Mouse (Mus musculus): Measurements from ENCODE around the gene Cadps2. TPM values are rescaled to one million over a fixed set of nuclear protein-coding genes. Genes with fewer than 3 reads are reported as not detected.
A peak's percentile ranks its signal among the peaks of the same experiment; 100 is the strongest.

The Cadps2 gene
- polyA plus RNA-seq, 1 experiment from 2014 or later, result 6.1 TPM

GRCm38 (mm10) chr6:23314291-23314690, 524.9 kb downstream of the Cadps2 start:
- Histone ChIP-seq H3K4me2 (replicated peaks) (no peak overlapping the region), H3K4me1 (peaks cover 8% of the 10 kb centered on the region), H3K9ac (replicated peaks) (no peak overlapping the region), H3K9me3 (no peaks in the 10 kb centered on the region), H3K36me3 (no peaks in the 10 kb centered on the region), H3K27me3 (no peaks in the 10 kb centered on the region), H3K4me3 (no peak overlapping the region), H3K27ac (replicated peaks) (no peak overlapping the region)
- no peak for ATAC-seq (replicated peaks)
- 5% methylated on average over 5 of the region's 5 CpGs for WGBS

GRCm38 (mm10) chr6:23306046-23306445, 533.2 kb downstream of the Cadps2 start:
- Histone ChIP-seq H3K27ac (replicated peaks) (no peak overlapping the region), H3K4me1 (0 out of 2 replicates have a peak, but pooled peaks cover 6% of the 10 kb centered on the region), H3K9ac (replicated peaks) (no peak overlapping the region), H3K9me3 (no peaks in the 10 kb centered on the region), H3K4me3 (no peak overlapping the region), H3K4me2 (replicated peaks) (no peak overlapping the region), H3K27me3 (no peaks in the 10 kb centered on the region), H3K36me3 (no peaks in the 10 kb centered on the region)
- peak; percentile 41; the same call in 1 of the 2 replicates for ATAC-seq (replicated peaks)
- 70% methylated on average over 6 of the region's 6 CpGs for WGBS

GRCm38 (mm10) chr6:23298596-23298995, 540.6 kb downstream of the Cadps2 start:
- no peaks in the 10 kb centered on the region for H3K36me3 ChIP-seq
- H3K4me2 ChIP-seq (replicated peaks), result no peak overlapping the region
- no peak for ATAC-seq (replicated peaks)
- H3K27ac ChIP-seq (replicated peaks), result no peak overlapping the region
- 86% methylated on average over 2 of the region's 2 CpGs for WGBS
- H3K9ac ChIP-seq (replicated peaks), result no peak overlapping the region
- H3K4me3 ChIP-seq, result no peak overlapping the region
- no peaks in the 10 kb centered on the region for H3K4me1 ChIP-seq
- H3K27me3 ChIP-seq, result no peaks in the 10 kb centered on the region
- no peaks in the 10 kb centered on the region for H3K9me3 ChIP-seq

- Histone ChIP-seq H3K36me3 (no peaks in the 10 kb centered on the region), H3K9me3 (no peaks in the 10 kb centered on the region), H3K4me1 (no peaks in the 10 kb centered on the region), H3K27ac (replicated peaks) (no peak overlapping the region), H3K9ac (replicated peaks) (no peak overlapping the region), H3K4me3 (no peak overlapping the region), H3K4me2 (replicated peaks) (no peak overlapping the region), H3K27me3 (no peaks in the 10 kb centered on the region)
- ATAC-seq (replicated peaks), result 0 out of 2 replicates have a peak, but pooled peaks have one; percentile 57
- 78% methylated on average over 4 of the region's 4 CpGs for WGBS
Observed at GRCm38 (mm10) chr6:23294685-23295084, 544.5 kb downstream of the Cadps2 start.

- Histone ChIP-seq H3K4me2 (replicated peaks) (no peak overlapping the region), H3K27me3 (peaks cover 5% of the 10 kb centered on the region), H3K9ac (replicated peaks) (no peak overlapping the region), H3K4me1 (no peaks in the 10 kb centered on the region), H3K9me3 (no peaks in the 10 kb centered on the region), H3K27ac (replicated peaks) (no peak overlapping the region), H3K4me3 (no peak overlapping the region), H3K36me3 (no peaks in the 10 kb centered on the region)
- 94% methylated on average over 4 of the region's 4 CpGs for WGBS
- ATAC-seq (replicated peaks), result no peak
Observed at GRCm38 (mm10) chr6:23288752-23289151, 550.5 kb downstream of the Cadps2 start.

- ATAC-seq (replicated peaks), result peak; percentile 60
- Histone ChIP-seq H3K9me3 (no peaks in the 10 kb centered on the region), H3K4me3 (no peak overlapping the region), H3K36me3 (no peaks in the 10 kb centered on the region), H3K4me2 (replicated peaks) (peak overlapping the region; percentile 6; the same call in 1 of the 2 replicates), H3K4me1 (peaks cover 14% of the 10 kb centered on the region), H3K27me3 (peaks cover 47% of the 10 kb centered on the region), H3K27ac (replicated peaks) (no peak overlapping the region), H3K9ac (replicated peaks) (no peak overlapping the region)
- WGBS, result 8% methylated on average over 9 of the region's 9 CpGs
Observed at GRCm38 (mm10) chr6:23281514-23281820, 557.8 kb downstream of the Cadps2 start.

- Histone ChIP-seq H3K27me3 (peaks cover 52% of the 10 kb centered on the region), H3K4me3 (no peak overlapping the region), H3K4me2 (replicated peaks) (peak overlapping the region; percentile 6; the same call in 1 of the 2 replicates), H3K36me3 (no peaks in the 10 kb centered on the region), H3K27ac (replicated peaks) (no peak overlapping the region), H3K9ac (replicated peaks) (no peak overlapping the region), H3K4me1 (peaks cover 14% of the 10 kb centered on the region), H3K9me3 (no peaks in the 10 kb centered on the region)
- peak; percentile 95 for ATAC-seq (replicated peaks)
- 3% methylated on average over 15 of the region's 15 CpGs for WGBS
Observed at GRCm38 (mm10) chr6:23280811-23281513, 558.3 kb downstream of the Cadps2 start.

GRCm38 (mm10) chr6:23273483-23273882, 565.7 kb downstream of the Cadps2 start:
- no peak overlapping the region for H3K9ac ChIP-seq (replicated peaks)
- H3K27ac ChIP-seq (replicated peaks), result no peak overlapping the region
- peaks cover 10% of the 10 kb centered on the region for H3K4me1 ChIP-seq
- no peak overlapping the region for H3K4me3 ChIP-seq
- no peaks in the 10 kb centered on the region for H3K9me3 ChIP-seq
- H3K36me3 ChIP-seq, result no peaks in the 10 kb centered on the region
- peaks cover 60% of the 10 kb centered on the region for H3K27me3 ChIP-seq
- 16% methylated on average over 4 of the region's 4 CpGs for WGBS
- ATAC-seq (replicated peaks), result no peak
- no peak overlapping the region for H3K4me2 ChIP-seq (replicated peaks)

GRCm38 (mm10) chr6:23272979-23273378, 566.2 kb downstream of the Cadps2 start:
- Histone ChIP-seq H3K4me1 (peaks cover 10% of the 10 kb centered on the region), H3K27me3 (peaks cover 55% of the 10 kb centered on the region), H3K9me3 (no peaks in the 10 kb centered on the region), H3K27ac (replicated peaks) (no peak overlapping the region), H3K4me2 (replicated peaks) (peak overlapping the region; percentile 2; the same call in 1 of the 2 replicates), H3K36me3 (no peaks in the 10 kb centered on the region), H3K9ac (replicated peaks) (no peak overlapping the region), H3K4me3 (no peak overlapping the region)
- peak; percentile 68 for ATAC-seq (replicated peaks)
- WGBS, result under 1% methylated on average over 11 of the region's 11 CpGs

GRCm38 (mm10) chr6:23272542-23272941, 566.7 kb downstream of the Cadps2 start:
- H3K27me3 ChIP-seq, result peaks cover 57% of the 10 kb centered on the region
- H3K4me1 ChIP-seq, result peaks cover 10% of the 10 kb centered on the region
- no peaks in the 10 kb centered on the region for H3K9me3 ChIP-seq
- no peak overlapping the region for H3K27ac ChIP-seq (replicated peaks)
- H3K36me3 ChIP-seq, result no peaks in the 10 kb centered on the region
- H3K4me2 ChIP-seq (replicated peaks), result 0 out of 2 replicates have a peak overlapping the region, but pooled peaks have one; percentile 2
- H3K9ac ChIP-seq (replicated peaks), result no peak overlapping the region
- no peak overlapping the region for H3K4me3 ChIP-seq
- no peak for ATAC-seq (replicated peaks)
- WGBS, result 19% methylated on average over 7 of the region's 7 CpGs

- Histone ChIP-seq H3K4me3 (no peak overlapping the region), H3K4me1 (peaks cover 9% of the 10 kb centered on the region), H3K27ac (replicated peaks) (no peak overlapping the region), H3K27me3 (peaks cover 81% of the 10 kb centered on the region), H3K36me3 (no peaks in the 10 kb centered on the region), H3K9me3 (no peaks in the 10 kb centered on the region), H3K9ac (replicated peaks) (no peak overlapping the region), H3K4me2 (replicated peaks) (peak overlapping the region; percentile 22; the same call in 1 of the 2 replicates)
- WGBS, result 5% methylated on average over 9 of the region's 9 CpGs
- ATAC-seq (replicated peaks), result no peak
Observed at GRCm38 (mm10) chr6:23260738-23261050, 578.5 kb downstream of the Cadps2 start.

- Histone ChIP-seq H3K4me1 (peaks cover 9% of the 10 kb centered on the region), H3K27me3 (peaks cover 83% of the 10 kb centered on the region), H3K9ac (replicated peaks) (no peak overlapping the region), H3K36me3 (no peaks in the 10 kb centered on the region), H3K9me3 (no peaks in the 10 kb centered on the region), H3K4me2 (replicated peaks) (peak overlapping the region; percentile 22), H3K27ac (replicated peaks) (no peak overlapping the region), H3K4me3 (peak overlapping the region; percentile 0; the same call in 1 of the 2 replicates)
- WGBS, result 6% methylated on average over 36 of the region's 36 CpGs
- ATAC-seq (replicated peaks), result no peak
Observed at GRCm38 (mm10) chr6:23260016-23260737, 579.0 kb downstream of the Cadps2 start.
